Mouse (Mus musculus) cerebellum, adult 2 months (tissue): Measurements from ENCODE around the gene 2310030G06Rik. TPM values are rescaled to one million over a fixed set of nuclear protein-coding genes. Genes with fewer than 3 reads are reported as not detected.

Experiments used
- DNase-seq, 2 experiments: peaks; one replicate each; pipeline ENCODE4 v3.0.0; 2021
- H3K27ac ChIP-seq: fragments of 200-500 bp; 2 replicates; pipeline ENCODE4 v1.5.1; 2012; ENCODE audit warnings: low read length, control low read depth, inconsistent platforms; ENCODE audit not compliant: insufficient read depth
- H3K27me3 ChIP-seq: fragments of 200-500 bp; 2 replicates; pipeline ENCODE4 v1.6.1; 2012; ENCODE audit warnings: inconsistent platforms, mild to moderate bottlenecking, low read length, moderate library complexity; ENCODE audit not compliant: control insufficient read depth, insufficient read depth
- H3K4me1 ChIP-seq: fragments of 200-500 bp; 2 replicates; pipeline ENCODE4 v1.6.1; 2011; ENCODE audit warnings: low read length; ENCODE audit not compliant: control insufficient read depth, insufficient read depth
- H3K4me3 ChIP-seq: fragments of 200-500 bp; replicated peaks from 2 replicates; pipeline ENCODE3; 2011; ENCODE audit warnings: mild to moderate bottlenecking, low read depth, low read length, control low read depth; ENCODE audit not compliant: insufficient read depth
- CTCF ChIP-seq: fragments of 200-500 bp; IDR thresholded peaks from 2 replicates; pipeline ENCODE4 v1.5.1; 2011; ENCODE audit warnings: low read depth, mild to moderate bottlenecking, control low read depth, low read length, moderate library complexity, borderline replicate concordance; ENCODE audit not compliant: insufficient read depth
- POLR2A ChIP-seq: fragments of 200-500 bp; IDR thresholded peaks from 2 replicates; pipeline ENCODE4 v1.6.1; 2011; ENCODE audit warnings: low read length, control low read depth, borderline replicate concordance; ENCODE audit not compliant: insufficient read depth
- WGBS: fragments of 180-500 bp; shearing (Covaris S2); methylation state at CpG from one replicate; pipeline ENCODE4 v1.1.7; 2018; 5-methylcytosine and 5-hydroxymethylcytosine counted together
- polyA plus RNA-seq: library from polyadenylated mRNA; depleted of rRNA; stranded (reverse); fragments of >200 nt; gene quantifications from 2 replicates; pipeline ENCODE4 v1.2.3, GENCODE M21; 2012

Gene 2310030G06Rik
- polyA plus RNA-seq, 1 experiment: 3.0 TPM

GRCm38 (mm10) chr9:50752784-50753615, 6.7 kb upstream of the 2310030G06Rik start:
- Histone ChIP-seq H3K27ac (peak overlapping the region; percentile 67; the same call in 1 of the 2 replicates), H3K4me1 (peaks cover 16% of the 10 kb centered on the region), H3K27me3 (no peaks in the 10 kb centered on the region), H3K4me3 (peak overlapping the region; percentile 56)
- 31% methylated on average over 17 of the region's 17 CpGs for whole genome bisulfite sequencing
- DNase-seq: peak; percentile 73 to 82
- TF ChIP-seq CTCF (no peak), POLR2A (peak; percentile 37; the same call in 1 of the 2 replicates)

- no peak for DNase-seq
- no peaks in the 10 kb centered on the region for H3K27me3 ChIP-seq
- peak within 1 kb of the TSS; percentile 56 for H3K4me3 ChIP-seq
- peak within 1 kb of the TSS; percentile 67; the same call in 1 of the 2 replicates for H3K27ac ChIP-seq
- 18% methylated on average over 14 of the region's 14 CpGs for WGBS
- peaks cover 16% of the 10 kb centered on the region for H3K4me1 ChIP-seq
- no peak for TF ChIP-seq CTCF
- TF ChIP-seq POLR2A: no peak
Measured at GRCm38 (mm10) chr9:50752054-50752602, 5.8 kb upstream of the 2310030G06Rik start, which contains the start of gene Hspb2. Gene Hspb2, minus strand, starts transcription at chr9:50752354.

- no peak within 1 kb of the TSS for H3K27ac ChIP-seq
- WGBS: 65% methylated on average over 22 of the region's 22 CpGs
- no peak for TF ChIP-seq CTCF
- TF ChIP-seq POLR2A: no peak
- no peak within 1 kb of the TSS for H3K4me3 ChIP-seq
- peaks cover 16% of the 10 kb centered on the region for H3K4me1 ChIP-seq
- no peak for DNase-seq
- H3K27me3 ChIP-seq: no peaks in the 10 kb centered on the region
Measured at GRCm38 (mm10) chr9:50751323-50751722, 5.0 kb upstream of the 2310030G06Rik start, which contains the start of gene Cryab. Gene Cryab, plus strand, starts transcription at chr9:50751325.

GRCm38 (mm10) chr9:50750706-50751105, 4.4 kb upstream of the 2310030G06Rik start:
- Histone ChIP-seq H3K4me3 (no peak overlapping the region), H3K27me3 (no peaks in the 10 kb centered on the region), H3K27ac (no peak overlapping the region), H3K4me1 (peaks cover 16% of the 10 kb centered on the region)
- 51% methylated on average over 6 of the region's 6 CpGs for WGBS
- no peak for TF ChIP-seq POLR2A
- TF ChIP-seq CTCF: no peak
- DNase-seq: no peak

GRCm38 (mm10) chr9:50745806-50746205, 530 bp downstream of the 2310030G06Rik start:
- DNase-seq: no peak
- no peak overlapping the region for H3K27ac ChIP-seq
- no peaks in the 10 kb centered on the region for H3K4me1 ChIP-seq
- no peaks in the 10 kb centered on the region for H3K27me3 ChIP-seq
- no peak for TF ChIP-seq POLR2A
- TF ChIP-seq CTCF: no peak
- peak overlapping the region; percentile 64 for H3K4me3 ChIP-seq
- 27% methylated on average over 7 of the region's 7 CpGs for WGBS

DNA sequence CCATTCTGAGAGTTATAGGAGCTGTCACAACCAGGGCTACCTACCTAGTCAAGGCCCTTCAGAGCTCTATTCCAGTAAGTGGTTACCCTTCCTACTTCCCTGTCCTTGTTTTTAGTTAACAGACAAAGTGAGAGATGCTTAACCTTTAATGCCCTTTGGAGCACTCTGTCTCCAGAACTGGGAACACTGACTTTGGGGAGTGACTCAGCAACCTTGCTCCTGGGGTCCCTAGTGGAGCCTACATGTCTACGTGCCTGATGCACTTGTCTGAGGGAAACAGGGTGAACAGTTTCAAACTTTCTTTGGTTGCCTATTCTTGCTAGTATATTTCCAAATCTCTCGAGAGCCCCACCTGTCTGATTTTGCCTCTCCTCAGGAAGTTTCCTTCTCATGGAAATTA, 3.6 kb downstream of the 2310030G06Rik start:
- no peak overlapping the region for H3K27ac ChIP-seq
- 76% methylated on average over 2 of the region's 2 CpGs for WGBS
- TF ChIP-seq POLR2A (no peak), CTCF (no peak)
- no peaks in the 10 kb centered on the region for H3K4me1 ChIP-seq
- no peaks in the 10 kb centered on the region for H3K27me3 ChIP-seq
- H3K4me3 ChIP-seq: no peak overlapping the region
- no peak for DNase-seq

GRCm38 (mm10) chr9:50742261-50742660, 4.1 kb downstream of the 2310030G06Rik start:
- WGBS: 65% methylated on average over 3 of the region's 3 CpGs
- TF ChIP-seq POLR2A (no peak), CTCF (no peak)
- H3K27me3 ChIP-seq: no peaks in the 10 kb centered on the region
- no peaks in the 10 kb centered on the region for H3K4me1 ChIP-seq
- no peak overlapping the region for H3K4me3 ChIP-seq
- DNase-seq: no peak
- H3K27ac ChIP-seq: no peak overlapping the region
